Mouse (Mus musculus): ENCODE data around the gene Dclk1. TPM values are rescaled to one million over a fixed set of nuclear protein-coding genes. Genes with fewer than 3 reads are reported as not detected.

Dclk1 gene
- polyA plus RNA-seq, 1 experiment: 70.4 TPM

GRCm38 (mm10) chr3:55373689-55374088 lies 131.5 kb downstream of the Dclk1 start:
- Histone ChIP-seq H3K27me3 (ENCODE audit: control insufficient read depth, insufficient read depth, insufficient read length) (no peaks in the 10 kb centered on the region), H3ac (ENCODE audit: control insufficient read depth, insufficient read length) (no peak overlapping the region), H3K4me3 (no peak overlapping the region), H3K79me2 (ENCODE audit: control insufficient read depth, insufficient read depth) (no peaks in the 10 kb centered on the region), H3K4me2 (ENCODE audit: low read depth) (no peak overlapping the region), H3K36me3 (ENCODE audit: control insufficient read depth, insufficient read depth) (peaks cover 7% of the 10 kb centered on the region)
- TF ChIP-seq MYOG (IDR thresholded peaks at IDR 0.05; ENCODE audit: control insufficient read depth in 1 of 3, insufficient read depth in 1 of 3, insufficient read length in 2 of 3, low read depth in 2 of 3) (no peak), E2F4 (IDR thresholded peaks at IDR 0.05; ENCODE audit: insufficient read depth) (no peak), POLR2AphosphoS2 (IDR thresholded peaks at IDR 0.05; ENCODE audit: insufficient read length, low read depth) (no peak), CEBPB (IDR thresholded peaks at IDR 0.05; ENCODE audit: insufficient read depth, poor library complexity, severe bottlenecking) (no peak), POLR2A (IDR thresholded peaks at IDR 0.05; ENCODE audit: insufficient read length, low read depth) (no peak), MYOD1 (IDR thresholded peaks at IDR 0.05; ENCODE audit: control insufficient read depth in 1 of 3, insufficient read length in 2 of 3, low read depth in 2 of 3) (no peak), TCF12 (IDR thresholded peaks at IDR 0.05; ENCODE audit: insufficient read depth, poor library complexity, severe bottlenecking) (no peak), MAX (IDR thresholded peaks at IDR 0.05; ENCODE audit: low read depth) (no peak), TCF3 (IDR thresholded peaks at IDR 0.05; ENCODE audit: insufficient read length, low read depth) (no peak), SRF (IDR thresholded peaks at IDR 0.05; ENCODE audit: control insufficient read depth, insufficient read length, low read depth) (no peak), REST (IDR thresholded peaks at IDR 0.05; ENCODE audit: insufficient read depth, insufficient read length) (no peak), USF1 (IDR thresholded peaks at IDR 0.05; ENCODE audit: low read depth) (no peak)

DNA sequence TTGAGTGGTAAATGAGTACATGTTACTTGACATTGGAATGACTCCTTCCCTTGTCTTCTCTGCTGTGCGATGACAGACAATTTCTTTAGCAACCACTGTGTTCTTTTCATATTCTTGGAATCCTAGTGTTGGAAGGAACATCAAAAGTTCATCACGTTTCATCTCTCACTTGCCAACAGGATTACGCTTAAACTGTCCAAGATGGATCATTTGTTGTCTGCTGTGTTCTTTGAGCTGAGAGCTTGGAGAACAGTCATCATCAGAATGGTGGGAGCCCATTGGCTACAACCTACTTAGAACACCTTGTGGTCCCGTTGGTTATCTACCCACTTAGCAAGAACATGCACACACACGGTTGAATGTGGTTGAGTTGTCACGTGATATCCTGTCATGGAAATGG lies 136.4 kb downstream of the Dclk1 start:
- no peaks in the 10 kb centered on the region for H3K27me3 ChIP-seq (ENCODE audit: control insufficient read depth, insufficient read depth, insufficient read length)
- no peak overlapping the region for H3K4me2 ChIP-seq (ENCODE audit: low read depth)
- H3K4me3 ChIP-seq: no peak overlapping the region
- H3ac ChIP-seq (ENCODE audit: control insufficient read depth, insufficient read length): no peak overlapping the region
- peaks cover 4% of the 10 kb centered on the region for H3K36me3 ChIP-seq (ENCODE audit: control insufficient read depth, insufficient read depth)
- TF ChIP-seq POLR2AphosphoS2 (IDR thresholded peaks at IDR 0.05; ENCODE audit: insufficient read length, low read depth) (no peak), TCF12 (IDR thresholded peaks at IDR 0.05; ENCODE audit: insufficient read depth, poor library complexity, severe bottlenecking) (no peak), E2F4 (IDR thresholded peaks at IDR 0.05; ENCODE audit: insufficient read depth) (no peak), POLR2A (IDR thresholded peaks at IDR 0.05; ENCODE audit: insufficient read length, low read depth) (no peak), SRF (IDR thresholded peaks at IDR 0.05; ENCODE audit: control insufficient read depth, insufficient read length, low read depth) (no peak), MYOG (IDR thresholded peaks at IDR 0.05; ENCODE audit: control insufficient read depth in 1 of 3, insufficient read depth in 1 of 3, insufficient read length in 2 of 3, low read depth in 2 of 3) (no peak), TCF3 (IDR thresholded peaks at IDR 0.05; ENCODE audit: insufficient read length, low read depth) (no peak), MAX (IDR thresholded peaks at IDR 0.05; ENCODE audit: low read depth) (no peak), MYOD1 (IDR thresholded peaks at IDR 0.05; ENCODE audit: control insufficient read depth in 1 of 3, insufficient read length in 2 of 3, low read depth in 2 of 3) (no peak), REST (IDR thresholded peaks at IDR 0.05; ENCODE audit: insufficient read depth, insufficient read length) (no peak)
- H3K79me2 ChIP-seq (ENCODE audit: control insufficient read depth, insufficient read depth): no peaks in the 10 kb centered on the region

GRCm38 (mm10) chr3:55380471-55380870 lies 138.3 kb downstream of the Dclk1 start:
- Histone ChIP-seq H3K36me3 (ENCODE audit: control insufficient read depth, insufficient read depth) (peaks cover 4% of the 10 kb centered on the region), H3K27me3 (ENCODE audit: control insufficient read depth, insufficient read depth, insufficient read length) (no peaks in the 10 kb centered on the region), H3K4me2 (ENCODE audit: low read depth) (no peak overlapping the region), H3ac (ENCODE audit: control insufficient read depth, insufficient read length) (no peak overlapping the region), H3K79me2 (ENCODE audit: control insufficient read depth, insufficient read depth) (no peaks in the 10 kb centered on the region), H3K4me3 (no peak overlapping the region)
- TF ChIP-seq USF1 (IDR thresholded peaks at IDR 0.05; ENCODE audit: low read depth): no peak
- no peak for TF ChIP-seq POLR2AphosphoS2 (IDR thresholded peaks at IDR 0.05; ENCODE audit: insufficient read length, low read depth)
- no peak for TF ChIP-seq TCF12 (IDR thresholded peaks at IDR 0.05; ENCODE audit: insufficient read depth, poor library complexity, severe bottlenecking)
- no peak for TF ChIP-seq MYOG (IDR thresholded peaks at IDR 0.05; ENCODE audit: control insufficient read depth in 1 of 3, insufficient read depth in 1 of 3, insufficient read length in 2 of 3, low read depth in 2 of 3)
- TF ChIP-seq TCF3 (IDR thresholded peaks at IDR 0.05; ENCODE audit: insufficient read length, low read depth): no peak
- TF ChIP-seq SRF (IDR thresholded peaks at IDR 0.05; ENCODE audit: control insufficient read depth, insufficient read length, low read depth): no peak

DNA sequence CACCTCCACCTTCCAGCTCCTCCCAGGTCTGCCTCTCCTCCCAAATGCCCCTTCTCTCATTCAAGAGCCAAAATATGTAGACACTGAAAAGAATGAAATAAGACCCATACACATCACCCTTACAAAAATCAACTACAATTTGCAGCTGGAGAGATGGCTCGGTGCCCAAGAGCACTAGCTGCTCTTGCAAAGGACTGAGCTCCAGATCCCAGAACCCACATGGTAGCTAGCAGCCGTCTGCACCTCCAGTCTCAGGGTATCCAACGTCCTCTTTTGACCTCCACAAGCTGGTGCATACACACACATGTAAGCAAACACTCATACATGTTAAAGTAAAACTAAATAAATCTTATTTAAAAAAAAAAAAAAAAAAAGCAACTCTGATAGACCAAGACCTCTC lies 150.4 kb downstream of the Dclk1 start:
- no peak overlapping the region for H3K4me3 ChIP-seq
- no peaks in the 10 kb centered on the region for H3K79me2 ChIP-seq (ENCODE audit: control insufficient read depth, insufficient read depth)
- H3K36me3 ChIP-seq (ENCODE audit: control insufficient read depth, insufficient read depth): no peaks in the 10 kb centered on the region
- no peak overlapping the region for H3ac ChIP-seq (ENCODE audit: control insufficient read depth, insufficient read length)
- no peaks in the 10 kb centered on the region for H3K27me3 ChIP-seq (ENCODE audit: control insufficient read depth, insufficient read depth, insufficient read length)
- TF ChIP-seq CEBPB (IDR thresholded peaks at IDR 0.05; ENCODE audit: insufficient read depth, poor library complexity, severe bottlenecking): no peak
- no peak for TF ChIP-seq MYOG (IDR thresholded peaks at IDR 0.05; ENCODE audit: control insufficient read depth in 1 of 3, insufficient read depth in 1 of 3, insufficient read length in 2 of 3, low read depth in 2 of 3)
- TF ChIP-seq USF1 (IDR thresholded peaks at IDR 0.05; ENCODE audit: low read depth): no peak
- TF ChIP-seq E2F4 (IDR thresholded peaks at IDR 0.05; ENCODE audit: insufficient read depth): no peak
- no peak for TF ChIP-seq SRF (IDR thresholded peaks at IDR 0.05; ENCODE audit: control insufficient read depth, insufficient read length, low read depth)
- no peak for TF ChIP-seq REST (IDR thresholded peaks at IDR 0.05; ENCODE audit: insufficient read depth, insufficient read length)
- TF ChIP-seq POLR2A (IDR thresholded peaks at IDR 0.05; ENCODE audit: insufficient read length, low read depth): no peak
- no peak for TF ChIP-seq TCF12 (IDR thresholded peaks at IDR 0.05; ENCODE audit: insufficient read depth, poor library complexity, severe bottlenecking)
- no peak for TF ChIP-seq POLR2AphosphoS2 (IDR thresholded peaks at IDR 0.05; ENCODE audit: insufficient read length, low read depth)
- TF ChIP-seq MAX (IDR thresholded peaks at IDR 0.05; ENCODE audit: low read depth): no peak
- TF ChIP-seq MYOD1 (IDR thresholded peaks at IDR 0.05; ENCODE audit: control insufficient read depth in 1 of 3, insufficient read length in 2 of 3, low read depth in 2 of 3): no peak
- no peak for TF ChIP-seq TCF3 (IDR thresholded peaks at IDR 0.05; ENCODE audit: insufficient read length, low read depth)
- H3K4me2 ChIP-seq (ENCODE audit: low read depth): no peak overlapping the region

GRCm38 (mm10) chr3:55393549-55393948 lies 151.4 kb downstream of the Dclk1 start:
- Histone ChIP-seq H3K4me2 (ENCODE audit: low read depth) (no peak overlapping the region), H3K79me2 (ENCODE audit: control insufficient read depth, insufficient read depth) (no peaks in the 10 kb centered on the region), H3K36me3 (ENCODE audit: control insufficient read depth, insufficient read depth) (no peaks in the 10 kb centered on the region), H3K4me3 (no peak overlapping the region), H3K27me3 (ENCODE audit: control insufficient read depth, insufficient read depth, insufficient read length) (no peaks in the 10 kb centered on the region), H3ac (ENCODE audit: control insufficient read depth, insufficient read length) (no peak overlapping the region)
- TF ChIP-seq POLR2AphosphoS2 (IDR thresholded peaks at IDR 0.05; ENCODE audit: insufficient read length, low read depth) (no peak), POLR2A (IDR thresholded peaks at IDR 0.05; ENCODE audit: insufficient read length, low read depth) (no peak), TCF3 (IDR thresholded peaks at IDR 0.05; ENCODE audit: insufficient read length, low read depth) (no peak), SRF (IDR thresholded peaks at IDR 0.05; ENCODE audit: control insufficient read depth, insufficient read length, low read depth) (no peak), CEBPB (IDR thresholded peaks at IDR 0.05; ENCODE audit: insufficient read depth, poor library complexity, severe bottlenecking) (no peak), MAX (IDR thresholded peaks at IDR 0.05; ENCODE audit: low read depth) (no peak), USF1 (IDR thresholded peaks at IDR 0.05; ENCODE audit: low read depth) (no peak), REST (IDR thresholded peaks at IDR 0.05; ENCODE audit: insufficient read depth, insufficient read length) (no peak), TCF12 (IDR thresholded peaks at IDR 0.05; ENCODE audit: insufficient read depth, poor library complexity, severe bottlenecking) (no peak), MYOD1 (IDR thresholded peaks at IDR 0.05; ENCODE audit: control insufficient read depth in 1 of 3, insufficient read length in 2 of 3, low read depth in 2 of 3) (no peak), MYOG (IDR thresholded peaks at IDR 0.05; ENCODE audit: control insufficient read depth in 1 of 3, insufficient read depth in 1 of 3, insufficient read length in 2 of 3, low read depth in 2 of 3) (no peak)

All from myocyte (in vitro differentiated cells).